Mouse (Mus musculus): ENCODE measurements around the gene Lyrm9.
A peak's percentile ranks its signal among the peaks of the same experiment; 100 is the strongest.

Gene Lyrm9

GRCm38 (mm10) chr11:78826442-78827013 lies at the start of gene Lyrm9:
TSS of gene Lyrm9 (plus strand) at chr11:78826584.
- DNase-seq (ENCODE audit: low spot score), result peak; percentile 94

DNA sequence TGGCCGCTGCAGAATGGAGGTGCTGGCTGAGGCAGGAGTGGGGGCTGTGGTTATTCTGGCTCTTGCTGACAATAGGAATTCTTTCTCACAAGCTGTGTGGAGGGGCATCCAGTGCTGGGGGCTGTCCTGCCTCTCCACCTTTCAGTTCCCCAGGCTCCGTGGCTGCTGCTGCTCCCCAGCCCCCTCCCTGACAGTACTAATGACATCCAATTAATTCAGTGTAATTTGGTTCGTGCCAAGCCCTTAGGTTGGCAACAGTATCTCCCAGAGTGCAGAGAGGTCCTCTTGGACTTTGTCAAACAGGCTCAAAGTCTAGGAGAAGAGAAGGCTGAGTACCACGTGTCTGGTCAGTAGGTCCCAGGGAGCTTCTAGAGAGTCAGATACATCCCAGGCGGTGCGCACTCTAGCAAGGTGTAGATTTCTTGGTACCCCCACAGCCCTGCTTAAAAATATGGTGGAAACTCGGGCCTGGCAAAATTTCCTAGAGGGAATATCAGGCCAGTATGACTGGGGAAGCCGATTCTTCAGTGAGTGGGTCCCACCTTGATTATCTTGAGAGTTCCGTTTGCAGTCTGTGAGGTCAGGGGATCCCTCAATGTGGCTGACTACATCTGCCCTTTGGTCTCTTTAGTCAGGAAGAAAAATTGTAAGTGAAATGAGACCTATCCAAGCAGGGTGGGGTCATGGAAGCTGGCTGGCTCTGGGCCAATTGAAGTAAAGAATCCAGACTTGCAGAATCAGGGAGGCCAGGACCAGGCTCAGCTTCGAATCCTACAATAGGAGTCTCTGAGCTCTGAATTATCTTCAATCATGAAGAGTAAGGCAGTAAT lies 48.3 kb upstream of the Lyrm9 start:
- DNase-seq (ENCODE audit: low spot score), result no peak

GRCm38 (mm10) chr11:78780002-78780401 lies 46.4 kb upstream of the Lyrm9 start:
- DNase-seq (ENCODE audit: low spot score), result no peak

DNA sequence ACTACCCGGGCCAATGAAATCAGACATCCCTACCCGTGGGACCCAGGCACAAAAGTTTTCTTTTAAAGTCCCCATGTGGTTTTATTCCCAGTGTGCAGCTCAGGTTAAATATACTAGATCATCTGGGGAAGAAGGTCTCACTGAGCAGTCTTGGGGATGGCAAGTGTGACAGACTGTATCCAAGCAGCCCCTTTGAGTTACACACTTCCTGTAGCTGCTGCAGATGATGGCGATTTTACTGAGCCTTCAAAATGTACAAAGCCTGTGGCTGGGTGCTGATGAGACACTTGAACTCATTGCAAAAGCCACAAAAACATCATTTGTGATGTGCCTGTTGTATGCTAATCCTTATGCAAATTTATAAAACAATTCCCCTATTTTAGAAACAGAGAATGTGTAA lies 45.8 kb upstream of the Lyrm9 start:
- no peak for DNase-seq (ENCODE audit: low spot score)

DNA sequence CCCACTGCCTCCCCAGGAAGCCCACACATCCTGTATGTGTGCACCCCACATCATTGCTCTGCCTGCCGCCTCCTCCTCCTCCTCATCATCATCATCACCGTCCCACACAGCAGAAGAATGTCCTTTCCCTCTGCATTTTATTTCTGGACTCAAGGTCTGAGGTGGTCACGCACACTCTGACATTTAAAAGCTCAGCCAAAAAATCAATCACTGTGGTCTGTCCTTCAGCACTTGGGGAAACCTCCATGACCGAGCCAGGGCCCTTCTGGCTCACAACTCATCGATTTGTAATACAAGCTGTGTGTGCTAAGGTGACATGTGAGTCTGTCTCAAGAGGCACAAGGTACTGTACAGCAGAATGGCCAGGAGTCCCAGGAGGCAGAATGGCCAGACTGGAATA lies 44.1 kb upstream of the Lyrm9 start:
- DNase-seq (ENCODE audit: low spot score), result no peak

DNA sequence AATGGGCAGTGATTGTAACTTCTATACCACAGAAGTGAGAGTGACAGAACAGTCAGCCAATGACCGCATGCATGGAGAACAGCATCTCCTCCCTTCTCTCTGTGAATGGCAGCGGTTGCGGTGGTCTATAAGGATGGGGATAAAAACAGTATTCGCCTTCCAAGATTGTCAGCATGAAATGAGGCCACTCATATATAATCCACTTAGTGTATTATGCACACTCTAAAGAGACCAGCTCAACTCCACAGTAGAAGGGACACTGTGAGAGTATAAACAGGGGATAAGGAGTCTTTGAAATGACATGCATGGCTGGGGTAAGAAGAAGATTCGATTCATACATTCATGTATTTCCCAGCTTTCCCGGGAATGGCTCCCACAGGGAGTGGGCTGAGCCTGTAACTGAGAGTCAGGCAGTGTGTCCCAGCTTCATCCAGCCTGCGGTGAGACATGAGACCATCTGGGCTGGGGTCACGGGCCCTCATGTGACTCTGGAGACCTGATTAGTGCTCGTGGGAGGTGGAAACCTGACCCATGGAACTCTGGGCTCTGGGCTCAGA lies 43.5 kb upstream of the Lyrm9 start:
- DNase-seq (ENCODE audit: low spot score), result no peak

DNA sequence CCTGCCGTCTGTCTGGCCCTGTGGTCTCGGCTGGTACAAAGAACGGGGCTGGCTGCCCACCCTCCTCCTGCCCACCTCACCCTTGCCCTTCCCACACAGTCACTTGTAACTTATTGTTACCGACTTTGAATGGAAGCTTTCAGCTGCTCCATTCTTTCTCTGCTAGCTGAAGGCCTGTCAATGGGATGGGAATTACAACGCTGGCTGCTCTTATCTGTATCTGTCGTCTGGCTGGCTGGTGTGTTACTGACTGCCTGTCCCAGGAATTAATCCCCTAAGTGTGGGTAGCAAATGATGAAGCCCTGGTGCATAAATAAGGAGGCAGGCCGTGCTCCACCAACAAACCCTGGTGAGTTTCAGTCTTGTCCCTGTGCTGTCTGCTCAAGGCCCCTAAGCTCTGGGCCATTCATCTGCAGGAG lies 40.4 kb upstream of the Lyrm9 start:
- DNase-seq (ENCODE audit: low spot score), result no peak

DNA sequence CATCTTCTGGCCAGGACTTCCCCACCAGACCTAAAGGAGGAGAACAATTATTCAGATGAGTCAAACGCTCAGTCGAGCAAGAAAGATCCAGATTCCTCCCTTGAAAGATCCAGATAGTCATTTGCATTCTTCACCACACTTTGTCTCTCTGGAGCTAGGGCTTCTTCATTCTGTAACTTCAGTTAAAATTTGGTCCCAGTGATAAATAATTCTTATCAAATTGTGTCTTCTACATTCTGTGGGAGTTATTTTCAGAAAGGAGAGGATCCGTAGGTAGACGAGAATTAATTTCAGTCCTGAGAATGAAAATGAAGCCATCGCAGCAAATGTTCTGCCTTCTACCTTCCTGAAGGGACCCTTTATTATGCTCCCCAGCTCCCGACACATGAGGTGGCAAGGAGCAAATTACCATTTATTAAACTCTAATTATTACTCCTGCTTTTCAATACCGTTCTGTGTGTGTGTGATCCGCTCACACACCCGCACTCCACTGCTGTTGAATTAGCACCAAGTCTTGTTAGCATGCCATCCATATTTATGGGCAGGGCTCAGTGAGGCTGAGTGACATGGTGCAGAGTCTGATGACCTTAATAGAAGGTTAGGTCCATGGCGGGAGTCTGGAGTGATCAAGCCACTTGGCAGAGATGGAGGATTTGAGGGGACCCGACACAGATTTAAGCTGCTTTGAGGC lies 36.9 kb upstream of the Lyrm9 start:
- DNase-seq (ENCODE audit: low spot score), result no peak

GRCm38 (mm10) chr11:78791582-78791981 lies 34.8 kb upstream of the Lyrm9 start:
- no peak for DNase-seq (ENCODE audit: low spot score)

DNA sequence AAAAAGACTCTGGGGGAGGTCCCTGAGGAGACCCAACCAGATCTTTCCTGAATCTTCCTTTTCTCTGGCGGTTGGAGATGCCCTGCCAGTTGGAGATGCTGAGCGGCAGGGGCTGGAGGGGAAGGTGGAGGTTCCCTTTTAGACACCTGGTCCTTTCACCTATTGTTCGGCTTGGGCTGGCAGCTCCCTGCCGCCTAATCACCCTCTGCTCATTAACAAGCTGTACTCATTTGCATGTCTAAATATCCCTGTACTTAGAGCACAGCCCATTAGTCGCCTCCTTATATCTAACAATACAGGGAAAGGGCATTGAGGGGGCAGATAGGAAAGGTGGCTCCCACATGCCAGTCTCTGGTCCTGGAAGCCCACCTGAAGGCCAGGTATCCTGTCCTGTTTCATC lies 34.3 kb upstream of the Lyrm9 start:
- DNase-seq (ENCODE audit: low spot score), result no peak

GRCm38 (mm10) chr11:78792465-78792864 lies 33.9 kb upstream of the Lyrm9 start:
- no peak for DNase-seq (ENCODE audit: low spot score)

GRCm38 (mm10) chr11:78793116-78793515 lies 33.3 kb upstream of the Lyrm9 start:
- no peak for DNase-seq (ENCODE audit: low spot score)

GRCm38 (mm10) chr11:78796072-78796729 lies 30.2 kb upstream of the Lyrm9 start:
- DNase-seq (ENCODE audit: low spot score), result no peak

DNA sequence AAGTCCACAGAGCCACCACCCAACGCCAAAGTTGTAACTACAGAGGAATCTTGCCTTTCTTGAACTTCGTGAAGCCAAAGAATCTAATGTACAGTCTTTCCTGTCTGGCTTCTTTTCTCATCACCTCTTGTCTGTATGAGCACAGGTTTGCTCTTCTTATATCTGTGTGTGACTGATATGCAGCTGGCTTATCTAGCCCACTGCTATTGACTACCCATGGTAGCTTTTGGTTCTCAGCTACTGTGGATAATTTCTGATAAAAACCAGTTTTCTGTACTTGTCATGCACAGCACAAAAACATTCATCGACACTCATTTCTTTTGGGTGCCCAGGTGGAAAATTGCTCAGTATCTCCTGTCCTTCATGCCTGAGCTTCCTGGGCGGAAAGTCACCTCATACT lies 25.3 kb upstream of the Lyrm9 start:
- DNase-seq (ENCODE audit: low spot score), result no peak

- no peak for DNase-seq (ENCODE audit: low spot score)
These were observed 22.6 kb upstream of the Lyrm9 start for GRCm38 (mm10) chr11:78803587-78804316.

DNA sequence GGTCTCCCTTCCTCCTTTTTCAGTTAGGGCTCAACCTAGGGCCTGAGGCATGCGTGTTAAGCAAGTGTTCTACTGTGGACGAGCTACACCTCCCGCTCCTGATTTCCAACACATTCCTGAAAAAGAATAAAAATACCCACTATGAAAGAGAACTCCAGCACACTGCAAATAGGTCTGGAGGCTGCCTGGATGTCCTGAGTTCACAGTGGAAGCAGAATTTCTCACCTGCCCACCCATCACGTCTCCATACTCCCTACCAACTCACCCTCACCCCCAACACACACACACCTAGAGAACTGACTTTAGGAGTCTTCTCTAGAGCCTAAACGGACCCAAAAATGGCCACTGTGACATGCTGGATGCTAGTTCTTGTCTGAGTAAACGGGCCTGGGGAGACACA lies 21.8 kb upstream of the Lyrm9 start:
- no peak for DNase-seq (ENCODE audit: low spot score)

DNA sequence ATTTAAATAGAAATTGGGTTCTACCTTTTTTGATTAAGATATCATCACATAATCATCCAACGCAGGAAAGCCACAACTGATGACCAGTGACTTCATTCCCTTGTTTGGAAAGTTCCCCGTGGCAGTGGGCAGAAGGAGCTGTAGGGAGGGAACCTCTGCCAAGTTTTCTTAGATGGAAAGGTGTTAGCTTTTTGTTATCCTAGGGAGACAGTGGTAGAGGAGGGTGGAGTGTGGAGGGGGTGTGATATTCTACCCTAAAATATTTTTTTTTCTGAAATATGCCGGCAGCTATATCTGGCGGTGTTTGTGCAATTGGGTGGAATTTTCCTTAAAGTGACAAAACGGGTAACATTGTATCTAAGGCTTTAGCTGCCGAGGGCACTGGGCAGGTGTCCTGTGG lies 21.2 kb upstream of the Lyrm9 start:
- DNase-seq (ENCODE audit: low spot score), result no peak

GRCm38 (mm10) chr11:78805691-78806137 lies 20.7 kb upstream of the Lyrm9 start:
- DNase-seq (ENCODE audit: low spot score), result no peak

DNA sequence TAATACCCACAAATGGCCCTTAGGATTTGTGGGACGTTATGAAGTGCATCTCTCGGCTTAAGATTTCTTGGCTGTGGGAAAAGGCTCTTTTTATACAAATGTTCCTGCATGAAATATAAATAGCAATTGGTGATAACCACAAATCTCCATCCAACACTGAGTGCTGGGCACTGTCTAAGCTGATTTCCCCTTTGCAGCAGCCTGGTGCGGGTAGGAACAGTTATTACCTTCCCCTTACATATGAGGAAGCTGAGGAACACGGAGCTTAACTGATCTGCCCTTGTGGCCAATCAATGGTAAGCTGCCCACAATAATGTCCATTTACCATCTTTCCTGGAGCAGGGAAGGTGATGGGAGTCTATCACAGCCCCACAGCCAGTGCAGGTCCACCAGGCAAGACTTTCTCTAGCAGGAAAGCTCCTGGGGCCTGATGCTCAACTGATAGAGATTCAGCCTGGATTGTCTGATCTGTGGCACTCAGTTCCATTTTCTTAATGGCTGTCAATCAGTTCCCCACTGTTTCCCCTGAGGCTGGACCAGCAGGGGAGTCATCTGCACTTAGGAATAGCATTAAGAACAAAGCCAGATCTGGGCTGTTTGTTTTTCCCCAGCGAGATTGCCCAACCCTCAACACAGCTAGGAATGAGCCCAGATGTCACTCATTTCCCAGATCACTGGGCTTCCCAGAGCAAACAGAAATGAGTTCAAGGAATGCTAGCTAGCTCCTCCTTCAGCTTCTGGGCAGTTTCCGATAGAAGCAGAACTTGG lies 18.9 kb upstream of the Lyrm9 start:
- DNase-seq (ENCODE audit: low spot score), result no peak

- DNase-seq (ENCODE audit: low spot score), result no peak
These were observed 17.0 kb upstream of the Lyrm9 start for GRCm38 (mm10) chr11:78809398-78809797.

GRCm38 (mm10) chr11:78814461-78814941 lies 11.9 kb upstream of the Lyrm9 start:
- no peak for DNase-seq (ENCODE audit: low spot score)

Data from layer of hippocampus, adult 9-10 months (tissue).